Mouse (Mus musculus): ENCODE results near the gene C130050O18Rik. TPM values are rescaled to one million over a fixed set of nuclear protein-coding genes. Genes with fewer than 3 reads are reported as not detected.

C130050O18Rik gene
- total RNA-seq, 1 experiment: 0.49 TPM

GRCm38 (mm10) chr5:139384531-139384930, 20.5 kb upstream of the C130050O18Rik start:
- DNase-seq (ENCODE audit: low read depth, low spot score): no peak
- no peaks in the 10 kb centered on the region for H3K9me3 ChIP-seq (ENCODE audit: control insufficient read depth, insufficient read depth, low read depth, low read length)
- no peak overlapping the region for H3K4me3 ChIP-seq (ENCODE audit: insufficient read depth in 1 of 2, low read depth in 1 of 2, low read length in 2 of 2, poor library complexity in 1 of 2, severe bottlenecking in 1 of 2)
- H3K27ac ChIP-seq (ENCODE audit: insufficient read depth, low read depth, low read length, poor library complexity, severe bottlenecking): no peak overlapping the region
- H3K9ac ChIP-seq (ENCODE audit: insufficient read depth, low read depth, low read length, poor library complexity, severe bottlenecking): no peak overlapping the region
- TF ChIP-seq ZNF384 (IDR thresholded peaks at IDR 0.05; ENCODE audit: low read depth, low read length): no peak
- TF ChIP-seq MAFK (IDR thresholded peaks at IDR 0.05; ENCODE audit: insufficient read depth, low read depth, low read length): no peak
- TF ChIP-seq HCFC1 (IDR thresholded peaks at IDR 0.05; ENCODE audit: borderline replicate concordance, insufficient read depth, low read length): no peak
- no peak for TF ChIP-seq CHD2 (IDR thresholded peaks at IDR 0.05; ENCODE audit: low read depth, low read length)
- no peak for TF ChIP-seq ZC3H11A (IDR thresholded peaks at IDR 0.05; ENCODE audit: borderline replicate concordance, low read depth, low read length)
- in situ Hi-C loops (cut with MboI; ENCODE audit: low sequenced_read_pairs in 2 of 2, unreplicated experiment in 2 of 2): no loop called here
- H3K4me1 ChIP-seq (ENCODE audit: control insufficient read depth in 2 of 2, insufficient read depth in 2 of 2, low read length in 2 of 2, poor library complexity in 1 of 2): peaks cover 13 to 20% of the 10 kb centered on the region in 2 experiments; a peak in 3 of 4 replicates
- peaks cover 2% of the 10 kb centered on the region; the same call in 1 of the 2 replicates for H3K36me3 ChIP-seq (ENCODE audit: control insufficient read depth, insufficient read depth, low read length, poor library complexity, severe bottlenecking)

- Histone ChIP-seq H3K36me3 (ENCODE audit: control insufficient read depth, insufficient read depth, low read length, poor library complexity, severe bottlenecking) (peaks cover 2% of the 10 kb centered on the region; the same call in 1 of the 2 replicates), H3K27ac (ENCODE audit: insufficient read depth, low read depth, low read length, poor library complexity, severe bottlenecking) (no peak overlapping the region), H3K9me3 (ENCODE audit: control insufficient read depth, insufficient read depth, low read depth, low read length) (no peaks in the 10 kb centered on the region), H3K4me3 (ENCODE audit: insufficient read depth in 1 of 2, low read depth in 1 of 2, low read length in 2 of 2, poor library complexity in 1 of 2, severe bottlenecking in 1 of 2) (no peak overlapping the region), H3K9ac (ENCODE audit: insufficient read depth, low read depth, low read length, poor library complexity, severe bottlenecking) (no peak overlapping the region), H3K4me1 (ENCODE audit: control insufficient read depth in 2 of 2, insufficient read depth in 2 of 2, low read length in 2 of 2, poor library complexity in 1 of 2) (peaks cover 7 to 12% of the 10 kb centered on the region in 2 experiments; a peak in 2 of 4 replicates)
- no peak for DNase-seq (ENCODE audit: low read depth, low spot score)
- TF ChIP-seq ZC3H11A (IDR thresholded peaks at IDR 0.05; ENCODE audit: borderline replicate concordance, low read depth, low read length) (no peak), MAFK (IDR thresholded peaks at IDR 0.05; ENCODE audit: insufficient read depth, low read depth, low read length) (no peak), CHD2 (IDR thresholded peaks at IDR 0.05; ENCODE audit: low read depth, low read length) (no peak), ZNF384 (IDR thresholded peaks at IDR 0.05; ENCODE audit: low read depth, low read length) (no peak), HCFC1 (IDR thresholded peaks at IDR 0.05; ENCODE audit: borderline replicate concordance, insufficient read depth, low read length) (no peak)
- in situ Hi-C loops (cut with MboI; ENCODE audit: low sequenced_read_pairs in 2 of 2, unreplicated experiment in 2 of 2): no loop called here
Measured at GRCm38 (mm10) chr5:139386047-139386446, 19.0 kb upstream of the C130050O18Rik start.

GRCm38 (mm10) chr5:139387329-139388194, 17.5 kb upstream of the C130050O18Rik start:
- no peak overlapping the region for H3K9ac ChIP-seq (ENCODE audit: insufficient read depth, low read depth, low read length, poor library complexity, severe bottlenecking)
- H3K4me3 ChIP-seq (ENCODE audit: insufficient read depth in 1 of 2, low read depth in 1 of 2, low read length in 2 of 2, poor library complexity in 1 of 2, severe bottlenecking in 1 of 2): no peak overlapping the region
- H3K9me3 ChIP-seq (ENCODE audit: control insufficient read depth, insufficient read depth, low read depth, low read length): no peaks in the 10 kb centered on the region
- peaks cover 2% of the 10 kb centered on the region; the same call in 1 of the 2 replicates for H3K36me3 ChIP-seq (ENCODE audit: control insufficient read depth, insufficient read depth, low read length, poor library complexity, severe bottlenecking)
- DNase-seq (ENCODE audit: low read depth, low spot score): no peak
- TF ChIP-seq ZC3H11A (IDR thresholded peaks at IDR 0.05; ENCODE audit: borderline replicate concordance, low read depth, low read length) (no peak), MAFK (IDR thresholded peaks at IDR 0.05; ENCODE audit: insufficient read depth, low read depth, low read length) (no peak), ZNF384 (IDR thresholded peaks at IDR 0.05; ENCODE audit: low read depth, low read length) (no peak), HCFC1 (IDR thresholded peaks at IDR 0.05; ENCODE audit: borderline replicate concordance, insufficient read depth, low read length) (no peak), CHD2 (IDR thresholded peaks at IDR 0.05; ENCODE audit: low read depth, low read length) (no peak)
- in situ Hi-C loops (cut with MboI; ENCODE audit: low sequenced_read_pairs in 2 of 2, unreplicated experiment in 2 of 2): no loop called here
- peaks cover 2 to 8% of the 10 kb centered on the region in 2 experiments; a peak in 1 of 4 replicates for H3K4me1 ChIP-seq (ENCODE audit: control insufficient read depth in 2 of 2, insufficient read depth in 2 of 2, low read length in 2 of 2, poor library complexity in 1 of 2)
- no peak overlapping the region for H3K27ac ChIP-seq (ENCODE audit: insufficient read depth, low read depth, low read length, poor library complexity, severe bottlenecking)

GRCm38 (mm10) chr5:139388195-139388570, 16.9 kb upstream of the C130050O18Rik start:
- TF ChIP-seq MAFK (IDR thresholded peaks at IDR 0.05; ENCODE audit: insufficient read depth, low read depth, low read length) (no peak), ZNF384 (IDR thresholded peaks at IDR 0.05; ENCODE audit: low read depth, low read length) (no peak)
- no peak overlapping the region for H3K4me3 ChIP-seq (ENCODE audit: insufficient read depth in 1 of 2, low read depth in 1 of 2, low read length in 2 of 2, poor library complexity in 1 of 2, severe bottlenecking in 1 of 2)
- peaks cover 0 to 6% of the 10 kb centered on the region in 2 experiments; a peak in 1 of 4 replicates for H3K4me1 ChIP-seq (ENCODE audit: control insufficient read depth in 2 of 2, insufficient read depth in 2 of 2, low read length in 2 of 2, poor library complexity in 1 of 2)
- peaks cover 2% of the 10 kb centered on the region; the same call in 1 of the 2 replicates for H3K36me3 ChIP-seq (ENCODE audit: control insufficient read depth, insufficient read depth, low read length, poor library complexity, severe bottlenecking)
- in situ Hi-C loops (cut with MboI; ENCODE audit: low sequenced_read_pairs in 2 of 2, unreplicated experiment in 2 of 2): no loop called here
- H3K27ac ChIP-seq (ENCODE audit: insufficient read depth, low read depth, low read length, poor library complexity, severe bottlenecking): no peak overlapping the region
- H3K9ac ChIP-seq (ENCODE audit: insufficient read depth, low read depth, low read length, poor library complexity, severe bottlenecking): no peak overlapping the region
- no peaks in the 10 kb centered on the region for H3K9me3 ChIP-seq (ENCODE audit: control insufficient read depth, insufficient read depth, low read depth, low read length)
- no peak for DNase-seq (ENCODE audit: low read depth, low spot score)
